38 mouse cellular contexts compared by ENCODE assay signal in the genomic region with DNA sequence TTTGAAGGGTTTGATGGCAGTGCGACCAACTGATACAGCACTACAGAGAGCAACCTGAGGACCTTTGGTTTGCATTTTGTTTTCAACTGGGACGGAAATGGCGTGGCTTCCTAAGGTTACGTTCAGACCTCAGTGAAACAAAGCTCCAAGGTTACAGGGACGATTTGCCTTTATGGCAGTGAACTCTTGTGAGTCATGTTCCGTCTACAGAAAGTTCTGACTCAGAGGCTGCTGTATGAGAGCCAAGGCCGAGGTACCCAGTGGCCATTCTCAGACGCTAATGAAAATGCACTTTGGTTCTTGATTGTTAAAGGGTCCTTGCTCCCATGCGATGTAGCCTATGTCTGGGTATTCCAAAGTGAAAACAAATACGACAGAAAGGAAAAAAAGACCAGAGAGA. TPM values are rescaled to one million over a fixed set of nuclear protein-coding genes. Genes with fewer than 3 reads are reported as not detected.
DNase-seq lines count a peak whose midpoint lies in the region; ATAC-seq and TF ChIP-seq lines count a peak whose summit lies in the region.
"Had no signal": no experiment of that assay in that cellular context is flagged by ENCODE, and none has a peak within 500 bp of the region (broad histone marks: within the 10 kb centered on the region; RNA-seq: fewer than 3 reads in every experiment).

No protein-coding gene starts in this region.

- no peak overlapping the region for H3ac ChIP-seq in myocyte (ENCODE audit: control insufficient read depth, insufficient read length)

- TF ChIP-seq CTCF in stomach, postnatal 0 days (IDR thresholded peaks at IDR 0.05; ENCODE audit: low read depth) = no peak

- H3K27ac ChIP-seq in stomach, postnatal 0 days (replicated peaks) = no peak overlapping the region
- H3K27ac ChIP-seq: forebrain, embryonic 12.5 days; heart, embryonic 15.5 days; hindbrain, postnatal 0 days; kidney, postnatal 0 days; limb, embryonic 10.5 days; limb, embryonic 15.5 days; liver, embryonic 14.5 days; neural tube, embryonic 12.5 days had no signal

- TF ChIP-seq EP300 in stomach, postnatal 0 days (optimal IDR thresholded peaks at IDR 0.05) = no peak

- peak; percentile 87 for DNase-seq in 3T3-L1 (ENCODE audit: low read depth, low spot score)
- DNase-seq in Muller cell, postnatal 12 days (ENCODE audit: inconsistent ontology term) = peak; percentile 45
- DNase-seq in adrenal gland, postnatal 10 days = peak; percentile 35
- no peak for DNase-seq in stomach, postnatal 0 days (ENCODE audit: low spot score)
- DNase-seq in neural tube, embryonic 10.5 days (ENCODE audit: extremely low spot score, low spot score) = no peak
- DNase-seq: cerebellum, adult 18-20 months; cerebellum, postnatal 10 days; forebrain, postnatal 0 days; kidney, adult 8-10 months; kidney, postnatal 4 days; layer of hippocampus, postnatal 36 days; lung, embryonic 14.5 days; lung, postnatal 14 days; midbrain, embryonic 14.5 days; right cerebral cortex, postnatal 4 days; thymus, postnatal 4 days had no signal

- no peak for ATAC-seq in inflammation-experienced regulatory T-cells, adult 6 months
- ATAC-seq in stomach, postnatal 0 days (ENCODE audit: low FRiP score, low TSS enrichment) = no peak
- ATAC-seq: activated CD4-positive, CD25-positive, alpha-beta regulatory T cell, adult 4 months; forebrain, postnatal 0 days; hindbrain, postnatal 0 days; intestine, embryonic 16.5 days had no signal

- no peak for TF ChIP-seq POLR2A in myocyte (IDR thresholded peaks at IDR 0.05; ENCODE audit: insufficient read length, low read depth)

- no peak overlapping the region for H3K4me3 ChIP-seq in myocyte
- no peak overlapping the region for H3K4me3 ChIP-seq in stomach, postnatal 0 days (ENCODE audit: low read depth, low read length)
- H3K4me3 ChIP-seq: erythroblast, embryonic 14.5 days; forebrain, embryonic 12.5 days; heart, embryonic 15.5 days; limb, embryonic 10.5 days; limb, embryonic 15.5 days; neural tube, embryonic 12.5 days had no signal

- no peaks in the 10 kb centered on the region for H3K4me1 ChIP-seq in stomach, postnatal 0 days (replicated peaks; ENCODE audit: control insufficient read depth, insufficient read depth)
- H3K4me1 ChIP-seq: forebrain, embryonic 12.5 days had no signal

- H3K36me3 ChIP-seq in myocyte (ENCODE audit: control insufficient read depth, insufficient read depth) = no peaks in the 10 kb centered on the region
- no peaks in the 10 kb centered on the region for H3K36me3 ChIP-seq in stomach, postnatal 0 days (ENCODE audit: control insufficient read depth, insufficient read depth, low read length)
- H3K36me3 ChIP-seq: forebrain, embryonic 12.5 days; heart, embryonic 15.5 days; limb, embryonic 10.5 days; limb, embryonic 15.5 days; neural tube, embryonic 12.5 days had no signal

- H3K79me2 ChIP-seq in myocyte (ENCODE audit: control insufficient read depth, insufficient read depth) = no peaks in the 10 kb centered on the region

- no peak overlapping the region for H3K9ac ChIP-seq in stomach, postnatal 0 days (ENCODE audit: low read length)
- H3K9ac ChIP-seq: forebrain, embryonic 12.5 days; forebrain, postnatal 0 days; heart, embryonic 15.5 days; limb, embryonic 15.5 days; liver, embryonic 14.5 days; lung, embryonic 14.5 days; neural tube, embryonic 12.5 days had no signal

- no peaks in the 10 kb centered on the region for H3K27me3 ChIP-seq in myocyte (ENCODE audit: control insufficient read depth, insufficient read depth, insufficient read length)
- no peaks in the 10 kb centered on the region for H3K27me3 ChIP-seq in stomach, postnatal 0 days (ENCODE audit: control insufficient read depth, insufficient read depth, low read length)
- H3K27me3 ChIP-seq: heart, embryonic 15.5 days; limb, embryonic 15.5 days; neural tube, embryonic 12.5 days had no signal

- 64% methylated on average over 10 of the region's 10 CpGs for WGBS in stomach, postnatal 0 days

- no peaks in the 10 kb centered on the region for H3K9me3 ChIP-seq in stomach, postnatal 0 days (ENCODE audit: control insufficient read depth, low read length)
- H3K9me3 ChIP-seq: forebrain, embryonic 12.5 days; heart, embryonic 15.5 days; limb, embryonic 10.5 days; limb, embryonic 15.5 days; neural tube, embryonic 12.5 days had no signal

- peak overlapping the region; percentile 63 for H3K4me2 ChIP-seq in myocyte (ENCODE audit: low read depth)
- no peak overlapping the region for H3K4me2 ChIP-seq in stomach, postnatal 0 days (replicated peaks; ENCODE audit: low read depth)
- H3K4me2 ChIP-seq: forebrain, embryonic 12.5 days; heart, embryonic 15.5 days; limb, embryonic 15.5 days; lung, embryonic 14.5 days; neural tube, embryonic 12.5 days had no signal

TF ChIP-seq in myocyte, 11 proteins besides CTCF, POLR2A, EP300 and RAD21:
- TF ChIP-seq E2F4 (IDR thresholded peaks at IDR 0.05; ENCODE audit: insufficient read depth) = no peak
- no peak for TF ChIP-seq USF1 (IDR thresholded peaks at IDR 0.05; ENCODE audit: low read depth)
- TF ChIP-seq TCF12 (IDR thresholded peaks at IDR 0.05; ENCODE audit: insufficient read depth, poor library complexity, severe bottlenecking) = no peak
- no peak for TF ChIP-seq MYOD1 (IDR thresholded peaks at IDR 0.05; ENCODE audit: control insufficient read depth in 1 of 3, insufficient read length in 2 of 3, low read depth in 2 of 3)
- TF ChIP-seq CEBPB (IDR thresholded peaks at IDR 0.05; ENCODE audit: insufficient read depth, poor library complexity, severe bottlenecking) = no peak
- no peak for TF ChIP-seq MYOG (IDR thresholded peaks at IDR 0.05; ENCODE audit: control insufficient read depth in 1 of 3, insufficient read depth in 1 of 3, insufficient read length in 2 of 3, low read depth in 2 of 3)
- TF ChIP-seq TCF3 (IDR thresholded peaks at IDR 0.05; ENCODE audit: insufficient read length, low read depth) = no peak
- no peak for TF ChIP-seq MAX (IDR thresholded peaks at IDR 0.05; ENCODE audit: low read depth)
- TF ChIP-seq REST (IDR thresholded peaks at IDR 0.05; ENCODE audit: insufficient read depth, insufficient read length) = no peak
- no peak for TF ChIP-seq POLR2AphosphoS2 (IDR thresholded peaks at IDR 0.05; ENCODE audit: insufficient read length, low read depth)
- no peak for TF ChIP-seq SRF (IDR thresholded peaks at IDR 0.05; ENCODE audit: control insufficient read depth, insufficient read length, low read depth)

RNA-seq across cellular contexts. Expression of gene Nin, which starts 3.6 kb away (rescaled TPM):
- total RNA-seq in adrenal gland, postnatal 10 days (2021) = 10 to 100 TPM; 29.5 to 38.3 TPM
- polyA plus RNA-seq in myocyte (2012; fragmentation: generic; extraction: Trizol) = 5.0 TPM
- polyA plus RNA-seq in inflammation-experienced regulatory T-cells, adult 6 months (2017; shearing (Covaris generic)) = 10 to 100 TPM; 14.6 to 25.0 (median 24.6) TPM
- 2.8 and 3.6 TPM in 2 replicates for polyA plus RNA-seq in stomach, postnatal 0 days (2015; fragmentation: Nextera tagmentation; extraction: Ambion mirVana)

RNA-seq across cellular contexts. Expression of gene Abhd12b, which starts 36.8 kb away (rescaled TPM):
- total RNA-seq in adrenal gland, postnatal 10 days (2021) = not detected
- not detected for polyA plus RNA-seq in myocyte (2012; fragmentation: generic; extraction: Trizol)
- 1 to 10 TPM in 2 of 3 experiments, under 1 TPM in 1; 0.53 to 3.1 (median 1.9) TPM for polyA plus RNA-seq in inflammation-experienced regulatory T-cells, adult 6 months (2017; shearing (Covaris generic))
- polyA plus RNA-seq in stomach, postnatal 0 days (2015; fragmentation: Nextera tagmentation; extraction: Ambion mirVana) = 1.6 and 2.1 TPM in 2 replicates
- total RNA-seq: common myeloid progenitor, adult 5-6 weeks; forebrain, postnatal 0 days; gastrocnemius, adult 8-10 months; heart, adult 8-10 months; heart, postnatal 25 days; hindbrain, postnatal 0 days; layer of hippocampus, adult 8-10 months; MEL had no signal
- polyA plus RNA-seq: erythroblast, embryonic 14.5 days; forebrain, embryonic 12.5 days; hindbrain, embryonic 11.5 days; hindbrain, postnatal 0 days; kidney, postnatal 0 days; limb, embryonic 10.5 days; liver, embryonic 14.5 days; neural tube, embryonic 12.5 days; spleen, adult 2 months; thymus, postnatal 0 days had no signal

Comparison
In these comparisons a context has a peak if more than half of its experiments do, and no peak if none do; other contexts are left out.
1. DNase-seq: peak in 3T3-L1 (single experiment), Muller cell, postnatal 12 days (single experiment) and adrenal gland, postnatal 10 days (single experiment); none in stomach, postnatal 0 days (single experiment) and neural tube, embryonic 10.5 days (single experiment).